Mouse (Mus musculus) small intestine, adult 10 weeks (tissue): Measurements from ENCODE around the gene Agk. TPM values are rescaled to one million over a fixed set of nuclear protein-coding genes. Genes with fewer than 3 reads are reported as not detected.

Experiments used
- polyA plus RNA-seq: library from polyadenylated mRNA; stranded (reverse); fragments of 350-450 nt; fragmentation: Illumina TruSeq; extraction: RNeasy Lipid Tissue Mini Kit (QIAGEN cat#74804); gene quantifications from one replicate; pipeline ENCODE4 v1.2.3, GENCODE M21; 2014; ENCODE audit warnings: low replicate concordance

The Agk gene
- 6.0 TPM for polyA plus RNA-seq

GRCm38 (mm10) chr6:40324897-40325841 is at the start of gene Agk:
Gene Agk (plus strand): TSS chr6:40325172.

GRCm38 (mm10) chr6:40436047-40436483 is 111.1 kb downstream of the Agk start, which contains the start of gene E330009J07Rik:
Gene E330009J07Rik (minus strand): TSS chr6:40436135.

DNA sequence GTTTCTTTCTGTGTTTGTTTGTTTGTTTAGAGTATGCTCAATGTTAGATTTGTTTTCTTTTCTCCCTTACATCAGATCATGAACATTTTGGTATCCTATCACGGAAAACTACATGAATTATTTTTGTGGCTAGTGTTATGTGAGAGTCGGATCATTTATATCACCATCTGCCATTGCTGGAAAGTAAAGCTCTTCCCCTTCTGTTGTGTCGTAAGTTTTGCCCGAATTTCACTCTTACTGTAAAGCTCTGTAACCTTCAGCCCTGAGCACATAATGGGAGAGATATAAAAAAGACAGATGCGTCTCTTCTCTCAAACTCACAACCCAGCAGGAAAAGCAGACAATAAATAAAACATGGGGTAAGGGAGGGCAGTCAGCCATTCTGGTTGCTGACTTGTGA is 114.0 kb downstream of the Agk start, which contains the start of gene Wee2:
Gene Wee2 (plus strand): TSS at position 153 of the 400 bp plus-strand sequence.

Other genes starting within 250 kb of the Agk start
- gene E330009J07Rik, start 111.0 kb downstream of the Agk start, polyA plus RNA-seq = 12.2 TPM
- gene Wee2, start 113.9 kb downstream of the Agk start, polyA plus RNA-seq = 0.63 TPM
- 85.4 TPM for gene Ssbp1, start 146.2 kb downstream of the Agk start, polyA plus RNA-seq
- 0.41 TPM for gene Tas2r137, start 166.1 kb downstream of the Agk start, polyA plus RNA-seq
- not detected for gene Tas2r108, start 168.4 kb downstream of the Agk start, polyA plus RNA-seq
- not detected for gene Prss37, start 194.3 kb downstream of the Agk start, polyA plus RNA-seq
- gene Olfr461, start 229.9 kb downstream of the Agk start, polyA plus RNA-seq = not detected
- gene Olfr460, start 244.3 kb downstream of the Agk start, polyA plus RNA-seq = not detected